Mouse (Mus musculus) myocyte (in vitro differentiated cells): ENCODE data around the gene Ccdc126. TPM values are rescaled to one million over a fixed set of nuclear protein-coding genes. Genes with fewer than 3 reads are reported as not detected.

Experiments used
- H3K27me3 ChIP-seq: one replicate; pipeline ENCODE4 v1.6.1; 2011; ENCODE audit not compliant: control insufficient read depth, insufficient read depth, insufficient read length
- H3K36me3 ChIP-seq: one replicate; pipeline ENCODE4 v1.6.1; 2011; ENCODE audit not compliant: control insufficient read depth, insufficient read depth
- H3K4me2 ChIP-seq: one replicate; pipeline ENCODE4 v1.6.1; 2011; ENCODE audit warnings: low read depth, control low read depth
- H3K4me3 ChIP-seq: one replicate; pipeline ENCODE4 v1.5.1; 2011; ENCODE audit warnings: mild to moderate bottlenecking, control low read depth, moderate library complexity
- H3K79me2 ChIP-seq: one replicate; pipeline ENCODE4 v1.6.1; 2011; ENCODE audit not compliant: control insufficient read depth, insufficient read depth
- H3ac ChIP-seq: one replicate; pipeline ENCODE4 v1.6.1; 2011; ENCODE audit not compliant: control insufficient read depth, insufficient read length
- CEBPB ChIP-seq: IDR thresholded peaks from 2 replicates; pipeline ENCODE4 v1.6.1; 2011; ENCODE audit warnings: mild to moderate bottlenecking, moderate library complexity; ENCODE audit not compliant: poor library complexity, insufficient read depth, severe bottlenecking
- E2F4 ChIP-seq: IDR thresholded peaks from one replicate; pipeline ENCODE4 v1.6.1; 2011; ENCODE audit warnings: mild to moderate bottlenecking, control low read depth, moderate library complexity; ENCODE audit not compliant: insufficient read depth
- MAX ChIP-seq: IDR thresholded peaks from one replicate; pipeline ENCODE4 v1.6.1; 2011; ENCODE audit warnings: low read depth, mild to moderate bottlenecking, control low read depth
- MYOD1 ChIP-seq, 3 experiments: IDR thresholded peaks; one replicate each; pipeline ENCODE4 v1.6.1; 2011; ENCODE audit warnings: control low read depth in 2 of 3, low read depth in 2 of 3, mild to moderate bottlenecking in 2 of 3, moderate library complexity in 1 of 3; ENCODE audit not compliant: insufficient read length in 2 of 3, control insufficient read depth in 1 of 3
- MYOG ChIP-seq, 3 experiments: IDR thresholded peaks; one replicate each; pipeline ENCODE4 v1.6.1; 2011; ENCODE audit warnings: control low read depth in 2 of 3, low read depth in 2 of 3, mild to moderate bottlenecking in 2 of 3; ENCODE audit not compliant: insufficient read length in 2 of 3, control insufficient read depth in 1 of 3, insufficient read depth in 1 of 3
- POLR2A ChIP-seq: IDR thresholded peaks from one replicate; pipeline ENCODE4 v1.6.1; 2011; ENCODE audit warnings: low read depth, mild to moderate bottlenecking, control low read depth, moderate library complexity; ENCODE audit not compliant: insufficient read length
- POLR2AphosphoS2 ChIP-seq: IDR thresholded peaks from one replicate; pipeline ENCODE4 v1.6.1; 2011; ENCODE audit warnings: low read depth, control low read depth; ENCODE audit not compliant: insufficient read length
- REST ChIP-seq: IDR thresholded peaks from one replicate; pipeline ENCODE4 v1.6.1; 2011; ENCODE audit warnings: mild to moderate bottlenecking, control low read depth, moderate library complexity; ENCODE audit not compliant: insufficient read depth, insufficient read length
- SRF ChIP-seq: IDR thresholded peaks from one replicate; pipeline ENCODE4 v1.6.1; 2011; ENCODE audit warnings: low read depth; ENCODE audit not compliant: control insufficient read depth, insufficient read length
- TCF12 ChIP-seq: IDR thresholded peaks from one replicate; pipeline ENCODE4 v1.6.1; 2011; ENCODE audit warnings: mild to moderate bottlenecking, control low read depth; ENCODE audit not compliant: poor library complexity, insufficient read depth, severe bottlenecking
- TCF3 ChIP-seq: IDR thresholded peaks from one replicate; pipeline ENCODE4 v1.6.1; 2011; ENCODE audit warnings: low read depth, control low read depth; ENCODE audit not compliant: insufficient read length
- USF1 ChIP-seq: IDR thresholded peaks from one replicate; pipeline ENCODE4 v1.6.1; 2011; ENCODE audit warnings: low read depth, mild to moderate bottlenecking, control low read depth, moderate library complexity
- polyA plus RNA-seq: library from polyadenylated mRNA; unstranded; fragments of >200 nt; fragmentation: generic; extraction: Trizol; gene quantifications from one replicate; pipeline ENCODE4 v1.2.1, GENCODE M21; 2012; ENCODE audit warnings: missing spikeins

Ccdc126 gene
- polyA plus RNA-seq, 1 experiment: 2.7 TPM

DNA sequence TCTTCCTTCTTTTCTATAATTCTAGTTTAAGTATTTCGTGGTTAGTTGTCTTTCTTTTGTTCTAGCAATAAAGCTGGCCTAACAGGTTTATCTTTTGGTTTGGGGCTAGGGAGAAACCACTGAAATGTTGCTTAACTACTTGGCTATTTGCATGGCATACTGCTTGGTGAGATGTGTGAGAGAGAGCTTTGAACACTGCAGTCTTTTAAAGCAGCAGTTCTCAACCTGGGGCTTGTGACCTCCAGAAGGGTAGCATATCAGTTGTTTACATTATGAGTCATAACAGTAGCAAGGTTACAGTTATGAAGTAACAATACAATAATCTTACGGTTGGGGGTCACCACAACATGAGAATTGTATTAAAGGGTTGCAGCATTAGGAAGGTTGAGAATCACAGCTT is 3.9 kb downstream of the Ccdc126 start:
- TF ChIP-seq CEBPB (no peak), TCF3 (no peak), MYOD1 (IDR thresholded peaks at IDR 0.05; ENCODE audit: control insufficient read depth in 1 of 3, insufficient read length in 2 of 3, low read depth in 2 of 3) (no peak), POLR2A (no peak), MYOG (IDR thresholded peaks at IDR 0.05; ENCODE audit: control insufficient read depth in 1 of 3, insufficient read depth in 1 of 3, insufficient read length in 2 of 3, low read depth in 2 of 3) (no peak), POLR2AphosphoS2 (no peak), TCF12 (no peak), E2F4 (no peak), REST (no peak), MAX (no peak), USF1 (no peak), SRF (no peak)

DNA sequence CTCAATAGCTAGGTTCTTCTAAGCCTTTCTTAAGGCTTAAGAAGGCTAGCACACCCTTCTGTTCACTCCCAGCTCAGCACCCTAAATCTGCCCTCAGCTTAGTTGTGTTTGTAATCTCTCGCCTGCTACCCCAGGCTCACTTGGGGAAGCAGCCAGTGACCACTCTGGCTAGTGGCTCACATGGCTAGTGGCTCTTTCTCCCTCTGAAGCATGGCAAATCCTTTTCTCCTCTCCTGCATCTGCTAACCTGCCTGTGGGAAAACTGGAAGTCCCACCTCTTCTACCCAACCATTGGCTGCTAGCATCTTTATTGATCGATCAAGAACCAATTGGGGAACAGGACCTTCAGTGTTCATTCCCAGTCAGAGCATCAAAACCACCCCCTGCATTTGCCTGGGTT is 5.5 kb downstream of the Ccdc126 start:
- no peaks in the 10 kb centered on the region for H3K27me3 ChIP-seq
- H3K79me2 ChIP-seq: no peaks in the 10 kb centered on the region
- H3K4me3 ChIP-seq: no peak overlapping the region
- no peaks in the 10 kb centered on the region for H3K36me3 ChIP-seq
- H3ac ChIP-seq: no peak overlapping the region
- H3K4me2 ChIP-seq: no peak overlapping the region
- no peak for TF ChIP-seq MAX
- TF ChIP-seq CEBPB: no peak
- no peak for TF ChIP-seq MYOG (IDR thresholded peaks at IDR 0.05; ENCODE audit: control insufficient read depth in 1 of 3, insufficient read depth in 1 of 3, insufficient read length in 2 of 3, low read depth in 2 of 3)
- no peak for TF ChIP-seq E2F4
- TF ChIP-seq TCF12: no peak
- TF ChIP-seq REST: no peak
- no peak for TF ChIP-seq MYOD1 (IDR thresholded peaks at IDR 0.05; ENCODE audit: control insufficient read depth in 1 of 3, insufficient read length in 2 of 3, low read depth in 2 of 3)
- no peak for TF ChIP-seq POLR2AphosphoS2
- TF ChIP-seq POLR2A: no peak

More for the DNA sequence above, 3.9 kb downstream of the Ccdc126 start:
- Histone ChIP-seq H3K4me2 (no peak overlapping the region), H3K79me2 (no peaks in the 10 kb centered on the region), H3ac (no peak overlapping the region), H3K27me3 (no peaks in the 10 kb centered on the region), H3K36me3 (no peaks in the 10 kb centered on the region), H3K4me3 (no peak overlapping the region)

DNA sequence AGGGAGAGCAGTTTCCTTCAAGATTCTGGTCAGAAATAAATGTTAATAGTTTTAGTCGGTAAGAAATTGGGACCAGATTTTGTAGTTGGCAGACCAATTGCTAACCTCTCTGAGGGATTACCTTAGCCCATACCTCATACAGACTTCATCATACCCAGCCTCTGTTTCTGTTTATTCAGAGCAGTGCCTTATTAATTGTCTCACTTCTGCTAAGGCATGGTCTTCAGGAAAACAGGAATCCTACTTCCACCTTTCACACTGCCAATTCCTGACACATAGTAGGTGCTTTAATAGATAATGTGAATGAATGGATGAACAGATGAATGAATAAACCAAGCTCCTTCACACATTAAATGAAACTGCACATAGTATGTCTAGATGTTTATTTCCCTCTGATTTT is 6.2 kb downstream of the Ccdc126 start:
- Histone ChIP-seq H3K36me3 (no peaks in the 10 kb centered on the region), H3K79me2 (no peaks in the 10 kb centered on the region), H3K4me3 (no peak overlapping the region), H3ac (no peak overlapping the region), H3K27me3 (no peaks in the 10 kb centered on the region), H3K4me2 (no peak overlapping the region)
- TF ChIP-seq POLR2AphosphoS2 (no peak), CEBPB (no peak), USF1 (no peak), TCF12 (no peak), POLR2A (no peak), E2F4 (no peak), SRF (no peak), MYOG (IDR thresholded peaks at IDR 0.05; ENCODE audit: control insufficient read depth in 1 of 3, insufficient read depth in 1 of 3, insufficient read length in 2 of 3, low read depth in 2 of 3) (no peak), REST (no peak), MAX (no peak), TCF3 (no peak), MYOD1 (IDR thresholded peaks at IDR 0.05; ENCODE audit: control insufficient read depth in 1 of 3, insufficient read length in 2 of 3, low read depth in 2 of 3) (no peak)

DNA sequence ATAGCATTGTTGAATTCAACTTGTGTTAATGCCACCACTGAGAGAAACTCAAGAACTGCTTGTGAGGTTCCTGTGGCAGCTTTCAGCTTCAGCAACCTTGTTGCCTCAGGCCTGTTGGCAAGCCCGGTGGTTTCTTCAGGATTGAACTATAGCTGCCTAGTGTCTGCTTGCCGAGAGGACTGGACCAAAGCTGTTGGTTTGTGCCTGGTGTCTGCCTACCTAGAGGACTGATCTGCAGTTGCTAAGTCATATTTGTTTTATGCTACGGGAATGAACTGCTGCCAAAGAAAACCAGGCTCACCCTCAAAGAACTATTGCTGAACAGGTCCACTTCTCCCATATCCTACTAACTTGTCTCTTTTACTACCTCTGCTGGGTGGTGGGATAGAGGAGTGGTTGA is 7.8 kb downstream of the Ccdc126 start:
- TF ChIP-seq MYOG (IDR thresholded peaks at IDR 0.05; ENCODE audit: control insufficient read depth in 1 of 3, insufficient read depth in 1 of 3, insufficient read length in 2 of 3, low read depth in 2 of 3) (no peak), TCF12 (no peak), SRF (no peak), TCF3 (no peak)
- Histone ChIP-seq H3K4me2 (no peak overlapping the region), H3K36me3 (no peaks in the 10 kb centered on the region), H3K79me2 (no peaks in the 10 kb centered on the region), H3K27me3 (no peaks in the 10 kb centered on the region), H3ac (no peak overlapping the region), H3K4me3 (no peak overlapping the region)

DNA sequence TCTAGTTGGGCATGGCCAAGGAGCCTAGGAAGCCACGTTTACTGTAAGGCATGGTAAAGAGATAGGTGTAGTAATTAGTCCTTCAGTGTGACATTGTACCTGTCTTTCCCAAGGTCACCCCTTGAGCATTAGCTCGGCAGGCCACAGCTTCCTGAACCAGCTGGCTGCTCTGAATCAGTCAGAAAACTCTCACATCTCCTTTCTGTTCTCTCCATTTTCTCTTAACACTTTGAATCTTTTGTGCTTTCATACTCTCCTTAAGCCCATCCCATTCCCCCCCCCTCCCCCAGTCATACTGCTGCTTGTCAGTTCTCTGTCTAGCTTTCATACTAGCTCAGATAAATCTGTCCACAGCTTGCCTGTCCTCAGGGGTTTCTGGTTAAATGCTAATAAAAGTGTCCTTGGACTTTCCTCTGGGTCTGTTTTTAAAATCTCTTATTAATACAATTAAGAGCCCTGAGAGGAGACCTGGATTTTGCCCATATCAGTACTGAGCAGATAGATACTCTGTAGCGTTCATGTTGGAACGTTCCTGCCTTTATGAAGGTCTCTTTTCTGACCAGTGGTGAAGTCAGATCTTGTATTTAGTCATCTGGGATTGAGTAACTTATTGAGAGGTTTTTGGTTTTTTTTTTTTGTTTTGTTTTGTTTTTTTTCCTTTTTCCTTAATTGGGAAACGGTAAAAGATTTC is 12.4 kb downstream of the Ccdc126 start:
- no peaks in the 10 kb centered on the region for H3K79me2 ChIP-seq
- no peak overlapping the region for H3K4me3 ChIP-seq
- TF ChIP-seq MAX: no peak
- TF ChIP-seq MYOD1 (IDR thresholded peaks at IDR 0.05; ENCODE audit: control insufficient read depth in 1 of 3, insufficient read length in 2 of 3, low read depth in 2 of 3): no peak
- TF ChIP-seq POLR2AphosphoS2: no peak
- H3K36me3 ChIP-seq: no peaks in the 10 kb centered on the region
- H3K4me2 ChIP-seq: no peak overlapping the region
- H3K27me3 ChIP-seq: no peaks in the 10 kb centered on the region
- no peak overlapping the region for H3ac ChIP-seq
